Mouse (Mus musculus) liver, embryonic 11.5 days (tissue): ENCODE data around the gene Clock. TPM values are rescaled to one million over a fixed set of nuclear protein-coding genes. Genes with fewer than 3 reads are reported as not detected.

Experiments
- ATAC-seq: fragments of 200-750 bp; cut with Nextera tagmentation; replicated peaks from 2 replicates; pipeline ENCODE4 v1.8.0; 2017; ENCODE audit warnings: moderate number of reproducible peaks, mild to moderate bottlenecking, moderate TSS enrichment, moderate library complexity; ENCODE audit not compliant: low FRiP score
- DNase-seq: peaks from one replicate; pipeline ENCODE4 v3.0.0-alpha.2; 2017; ENCODE audit warnings: low spot score
- H3K27ac ChIP-seq: fragments of 300-500 bp; sonication (generic); 2 replicates; pipeline ENCODE4 v1.5.1; 2014; ENCODE audit warnings: mild to moderate bottlenecking, low read depth, low read length, control low read depth
- H3K27me3 ChIP-seq: fragments of 300-500 bp; sonication (generic); replicated peaks from 2 replicates; pipeline ENCODE4 v1.6.1; 2014; ENCODE audit warnings: low read length, mixed read lengths; ENCODE audit not compliant: control insufficient read depth, insufficient read depth
- H3K36me3 ChIP-seq: fragments of 300-500 bp; sonication (generic); 2 replicates; pipeline ENCODE4 v1.6.1; 2014; ENCODE audit warnings: mild to moderate bottlenecking, low read length, moderate library complexity, mixed read lengths; ENCODE audit not compliant: control insufficient read depth, insufficient read depth
- H3K4me1 ChIP-seq: fragments of 300-500 bp; sonication (generic); replicated peaks from 2 replicates; pipeline ENCODE4 v1.6.1; 2014; ENCODE audit warnings: low read length, mixed read lengths; ENCODE audit not compliant: control insufficient read depth, insufficient read depth
- H3K4me2 ChIP-seq: fragments of 300-500 bp; sonication (generic); 2 replicates; pipeline ENCODE4 v1.6.1; 2014; ENCODE audit warnings: mild to moderate bottlenecking, control low read depth, moderate library complexity
- H3K4me3 ChIP-seq: fragments of 300-500 bp; sonication (generic); 2 replicates; pipeline ENCODE4 v1.5.1; 2014; ENCODE audit warnings: low read depth, low read length, control low read depth
- H3K9ac ChIP-seq: fragments of 300-500 bp; sonication (generic); 2 replicates; pipeline ENCODE4 v1.6.1; 2014; ENCODE audit warnings: low read depth, low read length, control low read depth
- H3K9me3 ChIP-seq: fragments of 300-500 bp; sonication (generic); 2 replicates; pipeline ENCODE4 v1.6.1; 2016; ENCODE audit warnings: low read length, inconsistent platforms, mixed read lengths; ENCODE audit not compliant: control insufficient read depth
- WGBS: fragments of 180-500 bp; shearing (Covaris S2); extraction: QIAGEN DNeasy Blood & Tissue Kit; methylation state at CpG from one replicate; pipeline ENCODE4 v1.1.7; 2014; 5-methylcytosine and 5-hydroxymethylcytosine counted together
- polyA plus RNA-seq: library from polyadenylated mRNA; unstranded; fragments of >200 nt; fragmentation: Nextera tagmentation; extraction: Ambion mirVana; gene quantifications from 2 replicates; pipeline ENCODE4 v1.2.1, GENCODE M21; 2014

The Clock gene
- polyA plus RNA-seq, 1 experiment from 2014 or later: 8.2 TPM

DNA sequence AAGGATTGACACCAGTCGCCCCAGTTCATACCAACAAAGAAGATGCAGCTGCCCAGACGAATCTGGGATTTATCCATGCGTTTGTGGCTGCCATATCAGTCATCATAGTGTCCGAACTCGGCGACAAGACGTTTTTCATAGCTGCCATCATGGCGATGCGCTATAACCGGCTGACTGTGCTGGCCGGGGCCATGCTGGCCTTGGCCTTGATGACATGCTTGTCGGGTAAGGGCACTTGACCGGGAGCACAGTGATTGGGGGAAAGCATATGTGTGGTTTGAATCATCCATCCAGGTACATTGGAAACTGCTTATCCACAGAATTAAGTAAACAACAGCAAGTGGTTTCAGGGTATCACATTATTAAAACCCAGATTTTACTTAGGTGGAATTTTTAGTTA is 105.2 kb downstream of the Clock start:
- peaks cover 18% of the 10 kb centered on the region for H3K36me3 ChIP-seq
- no peaks in the 10 kb centered on the region for H3K4me1 ChIP-seq

GRCm38 (mm10) chr5:76194377-76194945 is 110.1 kb downstream of the Clock start:
- H3K4me2 ChIP-seq: no peak overlapping the region
- WGBS: 65% methylated on average over 6 of the region's 6 CpGs

More for the DNA sequence above, 105.2 kb downstream of the Clock start:
- Histone ChIP-seq H3K4me2 (no peak overlapping the region), H3K9ac (no peak overlapping the region), H3K27ac (no peak overlapping the region), H3K9me3 (no peaks in the 10 kb centered on the region), H3K27me3 (no peaks in the 10 kb centered on the region), H3K4me3 (no peak overlapping the region)
- 93% methylated on average over 13 of the region's 13 CpGs for WGBS
- ATAC-seq (no peak), DNase-seq (no peak)

DNA sequence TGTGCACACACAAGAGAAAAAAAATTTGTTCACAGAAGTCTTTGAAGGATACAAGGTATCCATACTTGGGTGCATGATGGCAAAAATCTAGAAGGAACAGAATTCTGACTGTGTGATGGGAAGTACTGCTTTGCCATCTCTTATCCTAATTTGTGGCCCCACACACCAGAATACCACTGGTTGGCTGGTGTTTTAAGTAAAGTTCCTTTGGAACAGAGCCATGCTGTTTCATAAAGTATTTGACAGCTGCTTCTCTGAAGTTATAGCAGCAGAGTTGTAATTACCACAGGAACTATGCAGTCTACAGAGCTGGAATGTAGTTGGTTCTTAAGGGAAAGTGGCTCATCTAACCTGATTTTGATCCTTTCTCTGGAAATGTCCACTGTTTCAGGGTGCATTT is 111.5 kb downstream of the Clock start:
- H3K4me1 ChIP-seq: peaks cover 7% of the 10 kb centered on the region; the same call in 1 of the 2 replicates
- no peak for DNase-seq
- peaks cover 2% of the 10 kb centered on the region; the same call in 1 of the 2 replicates for H3K36me3 ChIP-seq
- H3K9ac ChIP-seq: no peak overlapping the region
- no peak overlapping the region for H3K4me2 ChIP-seq
- H3K4me3 ChIP-seq: no peak overlapping the region
- no peak overlapping the region for H3K27ac ChIP-seq
- ATAC-seq: no peak
- no peaks in the 10 kb centered on the region for H3K27me3 ChIP-seq
- H3K9me3 ChIP-seq: no peaks in the 10 kb centered on the region

More at GRCm38 (mm10) chr5:76194377-76194945, 110.1 kb downstream of the Clock start:
- Histone ChIP-seq H3K4me1 (peaks cover 3% of the 10 kb centered on the region; the same call in 1 of the 2 replicates), H3K9me3 (no peaks in the 10 kb centered on the region), H3K27ac (no peak overlapping the region), H3K4me3 (no peak overlapping the region), H3K27me3 (no peaks in the 10 kb centered on the region), H3K36me3 (peaks cover 5% of the 10 kb centered on the region; the same call in 1 of the 2 replicates), H3K9ac (no peak overlapping the region)
- no peak for DNase-seq
- ATAC-seq: no peak

DNA sequence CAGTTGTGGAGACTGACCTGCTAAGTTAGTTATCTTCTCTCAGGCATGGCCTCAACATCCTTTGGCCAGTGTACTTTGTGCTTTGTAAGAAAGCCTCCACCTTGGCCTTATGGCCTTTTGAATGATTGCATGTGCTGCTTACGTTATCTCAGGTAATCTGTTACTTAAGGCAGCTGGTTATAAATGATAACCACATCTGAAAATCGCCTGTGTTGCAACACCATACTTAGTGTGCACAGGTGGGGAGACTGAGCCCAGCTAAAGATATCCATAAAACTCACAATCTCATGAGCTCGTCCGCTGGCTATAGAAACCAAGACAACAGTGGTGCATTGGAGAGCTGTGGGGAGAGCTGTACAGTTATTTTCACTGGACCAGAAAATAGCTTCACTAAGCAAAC is 114.0 kb downstream of the Clock start:
- no peak overlapping the region for H3K4me2 ChIP-seq
- H3K9ac ChIP-seq: no peak overlapping the region
- no peak overlapping the region for H3K4me3 ChIP-seq
- H3K27ac ChIP-seq: no peak overlapping the region
- H3K4me1 ChIP-seq: peaks cover 21% of the 10 kb centered on the region
- ATAC-seq: 0 out of 2 replicates have a peak, but pooled peaks have one; percentile 22
- no peaks in the 10 kb centered on the region for H3K27me3 ChIP-seq
- 74% methylated on average over 4 of the region's 4 CpGs for WGBS
- H3K9me3 ChIP-seq: no peaks in the 10 kb centered on the region
- 0 out of 2 replicates have a peak, but pooled peaks cover 2% of the 10 kb centered on the region for H3K36me3 ChIP-seq
- no peak for DNase-seq

- Histone ChIP-seq H3K9me3 (no peaks in the 10 kb centered on the region), H3K27me3 (no peaks in the 10 kb centered on the region), H3K36me3 (no peaks in the 10 kb centered on the region), H3K27ac (no peak overlapping the region), H3K4me1 (peaks cover 28% of the 10 kb centered on the region), H3K9ac (no peak overlapping the region), H3K4me3 (no peak overlapping the region), H3K4me2 (no peak overlapping the region)
- DNase-seq (no peak), ATAC-seq (no peak)
- WGBS: 49% methylated on average over 5 of the region's 5 CpGs
Observed at GRCm38 (mm10) chr5:76187885-76188284, 116.7 kb downstream of the Clock start.

DNA sequence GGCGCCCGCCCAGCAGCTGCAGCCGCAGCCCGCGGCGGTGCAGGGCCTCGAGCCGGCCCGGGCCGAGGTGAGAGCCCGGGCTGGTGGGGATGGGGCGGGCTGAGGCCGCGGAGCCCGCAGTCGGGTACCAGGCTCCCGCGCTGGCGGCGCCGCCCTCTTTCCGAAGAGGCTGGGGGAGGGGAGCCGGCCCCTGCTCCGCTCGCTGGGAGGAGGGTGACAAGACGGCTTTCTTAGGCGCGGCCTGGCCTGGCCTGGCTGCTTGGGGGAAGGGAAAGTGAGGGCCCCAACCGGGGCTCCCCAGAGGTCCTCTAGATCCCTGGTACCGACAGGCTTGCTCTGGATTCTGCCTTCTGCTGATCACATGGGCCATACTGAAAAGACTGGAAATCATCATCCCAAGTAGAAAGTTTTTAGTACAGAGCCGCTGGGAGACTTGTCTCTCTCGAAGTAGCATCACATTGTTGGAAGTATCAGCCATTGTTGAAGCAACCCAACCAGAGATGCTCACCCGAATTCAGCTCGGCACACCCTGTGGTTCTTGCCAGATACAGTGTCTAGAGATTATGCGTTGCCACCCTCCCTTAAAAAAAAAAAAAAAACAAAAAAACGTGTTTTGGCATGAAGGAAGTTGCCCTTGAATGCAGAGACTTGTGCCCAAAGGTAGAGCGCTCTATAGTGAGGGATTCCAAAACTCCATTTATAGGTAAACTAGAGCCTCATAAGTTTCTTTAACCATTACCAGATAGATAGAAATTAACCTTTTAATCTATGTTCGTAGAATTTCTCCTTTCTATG is 120.1 kb downstream of the Clock start:
- Histone ChIP-seq H3K27me3 (no peaks in the 10 kb centered on the region), H3K4me2 (peak overlapping the region; percentile 80), H3K9me3 (no peaks in the 10 kb centered on the region), H3K27ac (peak overlapping the region; percentile 93), H3K4me1 (peaks cover 25% of the 10 kb centered on the region), H3K9ac (peak overlapping the region; percentile 93), H3K4me3 (peak overlapping the region; percentile 88), H3K36me3 (no peaks in the 10 kb centered on the region)
- peak; percentile 83 for DNase-seq
- WGBS: 4% methylated on average over 36 of the region's 38 CpGs
- ATAC-seq: peak; percentile 88

- under 1% methylated on average over 59 of the region's 62 CpGs for WGBS
Observed at GRCm38 (mm10) chr5:76183750-76184261, 120.8 kb downstream of the Clock start, which contains the start of gene Tmem165. Tmem165 (plus strand) TSS chr5:76183880.

GRCm38 (mm10) chr5:76183043-76183749 is 121.4 kb downstream of the Clock start:
- peak overlapping the region; percentile 88 for H3K4me3 ChIP-seq
- ATAC-seq: peak; percentile 46
- no peaks in the 10 kb centered on the region for H3K27me3 ChIP-seq
- peak overlapping the region; percentile 93 for H3K27ac ChIP-seq
- WGBS: 44% methylated on average over 17 of the region's 17 CpGs
- H3K4me1 ChIP-seq: peaks cover 22% of the 10 kb centered on the region
- H3K9me3 ChIP-seq: no peaks in the 10 kb centered on the region
- DNase-seq: no peak
- peak overlapping the region; percentile 80 for H3K4me2 ChIP-seq
- no peaks in the 10 kb centered on the region for H3K36me3 ChIP-seq
- peak overlapping the region; percentile 93 for H3K9ac ChIP-seq

More at GRCm38 (mm10) chr5:76183750-76184261, 120.8 kb downstream of the Clock start, which contains the start of gene Tmem165:
- DNase-seq: peak; percentile 92
- peak; percentile 96 for ATAC-seq
- Histone ChIP-seq H3K4me1 (peaks cover 22% of the 10 kb centered on the region), H3K36me3 (no peaks in the 10 kb centered on the region), H3K4me3 (peak within 1 kb of the TSS; percentile 88), H3K27me3 (no peaks in the 10 kb centered on the region), H3K4me2 (peak within 1 kb of the TSS; percentile 80), H3K9ac (peak within 1 kb of the TSS; percentile 93), H3K27ac (peak within 1 kb of the TSS; percentile 93), H3K9me3 (no peaks in the 10 kb centered on the region)
